Mouse (Mus musculus) C2C12 (cell line): Measurements from ENCODE around the gene Wdr90.

Experiments used
- CTCF ChIP-seq: IDR thresholded peaks from one replicate; pipeline ENCODE4 v1.5.1; 2011; ENCODE audit not compliant: control insufficient read depth, insufficient read depth, insufficient read length
- MAX ChIP-seq: IDR thresholded peaks from one replicate; pipeline ENCODE4 v1.6.1; 2011; ENCODE audit warnings: mild to moderate bottlenecking, control low read depth
- MYOG ChIP-seq: IDR thresholded peaks from one replicate; pipeline ENCODE4 v1.6.1; 2011; ENCODE audit not compliant: control insufficient read depth, insufficient read length; ENCODE audit errors: extremely low read depth

- no peak for TF ChIP-seq CTCF
- no peak for TF ChIP-seq MAX
- no peak for TF ChIP-seq MYOG
These were observed 33.6 kb downstream of the Wdr90 start for GRCm38 (mm10) chr17:25827546-25828222.
